Mouse (Mus musculus): ENCODE results near the gene Naif1. TPM values are rescaled to one million over a fixed set of nuclear protein-coding genes. Genes with fewer than 3 reads are reported as not detected.

Gene Naif1
- total and polyA plus RNA-seq, 3 experiments, result 2.7 to 6.5 (median 3.5) TPM

DNA sequence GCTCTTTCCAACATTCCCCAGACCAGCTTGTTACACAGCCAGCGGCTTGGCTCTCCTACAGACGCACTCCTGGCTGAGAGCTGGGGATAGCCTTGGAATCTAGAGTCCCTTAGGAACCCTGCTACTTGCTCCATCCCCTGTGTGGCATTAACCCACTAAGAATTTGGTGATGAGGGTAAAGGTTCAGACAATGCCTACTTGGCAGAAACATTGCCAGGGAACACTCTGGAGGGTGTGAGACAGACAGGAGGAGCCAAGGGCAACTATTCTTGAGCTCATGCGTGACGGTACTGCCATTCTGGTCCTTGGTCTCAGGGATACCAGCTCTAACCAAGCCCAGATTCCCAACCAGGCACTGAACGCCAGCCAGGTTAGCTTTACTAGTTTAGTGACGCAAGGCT is 28.4 kb upstream of the Naif1 start:
- peaks cover 37 to 50% of the 10 kb centered on the region in 2 experiments for H3K36me3 ChIP-seq (replicated peaks in 1 of 2; ENCODE audit: control insufficient read depth in 1 of 2, insufficient read depth in 1 of 2, low read length in 1 of 2)
- dilution Hi-C loops (cut with MboI; ENCODE audit: extremely low pct_ligation_motif_present, extremely low pct_unique_long_range_greater_than_20kb, low sequenced_read_pairs), result no loop called here

DNA sequence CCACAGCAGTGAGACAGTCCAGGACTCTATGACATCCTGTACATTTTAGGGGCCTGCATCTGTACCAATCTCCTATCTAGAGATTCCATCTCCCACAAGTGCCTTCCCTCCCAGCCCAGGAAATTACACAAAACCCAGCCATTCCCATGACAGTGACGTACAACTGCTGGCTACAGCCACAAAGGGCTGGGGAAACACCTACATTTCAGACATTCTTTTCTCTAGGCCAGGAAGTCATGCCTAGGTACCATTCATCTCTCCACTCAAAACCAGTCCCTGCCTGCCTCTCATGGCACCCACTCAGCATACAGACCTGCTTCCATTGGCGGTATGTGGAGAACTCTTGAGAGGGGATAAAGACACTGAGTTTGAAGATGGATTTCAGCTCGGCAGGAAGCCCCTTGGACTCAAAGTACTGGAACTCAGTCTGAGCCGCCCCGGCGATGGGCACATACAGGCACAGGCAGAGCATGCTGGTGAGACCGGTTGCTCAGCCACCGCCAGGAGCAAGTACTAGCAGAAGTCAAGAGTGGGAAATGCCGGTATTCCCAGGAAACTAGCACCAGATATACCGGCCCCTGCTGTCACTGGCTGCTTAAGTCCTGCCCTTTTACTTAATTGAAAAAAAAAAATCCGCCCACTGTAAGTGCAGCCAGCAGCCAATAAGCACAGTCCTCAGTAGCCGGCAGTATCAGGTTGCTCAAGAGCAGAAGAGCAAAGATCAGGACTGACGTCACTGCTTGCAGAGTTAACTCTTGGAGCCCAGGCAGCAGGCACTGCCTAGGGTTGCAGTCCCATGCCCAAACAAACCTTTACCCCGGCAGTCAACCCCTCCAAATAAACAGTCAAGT is 26.6 kb upstream of the Naif1 start:
- dilution Hi-C loops (cut with MboI; ENCODE audit: extremely low pct_ligation_motif_present, extremely low pct_unique_long_range_greater_than_20kb, low sequenced_read_pairs), result no loop called here
- Histone ChIP-seq H3K79me2 (replicated peaks; ENCODE audit: control insufficient read depth, extremely low read depth, insufficient read depth, poor library complexity, severe bottlenecking) (no peaks in the 10 kb centered on the region), H3K4me3 (replicated peaks in 1 of 3; ENCODE audit: low read depth in 2 of 3, low read length in 2 of 3, poor library complexity in 1 of 3) (no peak overlapping the region), H3K9ac (ENCODE audit: insufficient read depth, low read depth) (no peak overlapping the region), H3K4me2 (ENCODE audit: insufficient read depth, low read depth, poor library complexity, severe bottlenecking) (no peak overlapping the region), H3K27me3 (replicated peaks) (no peaks in the 10 kb centered on the region), H3K9me3 (replicated peaks; ENCODE audit: low read length) (no peaks in the 10 kb centered on the region), H3K4me1 (ENCODE audit: control insufficient read depth in 1 of 2, insufficient read depth in 2 of 2) (peaks cover 8 to 42% of the 10 kb centered on the region in 2 experiments), H3K27ac (ENCODE audit: insufficient read depth, low read depth) (no peak overlapping the region), H3K36me3 (replicated peaks in 1 of 2; ENCODE audit: control insufficient read depth in 1 of 2, insufficient read depth in 1 of 2, low read length in 1 of 2) (peaks cover 20 to 34% of the 10 kb centered on the region in 2 experiments)
- TF ChIP-seq RCOR1 (conservative IDR thresholded peaks at IDR 0.05; ENCODE audit: low read depth, low read length) (no peak), TCF12 (IDR thresholded peaks at IDR 0.05; ENCODE audit: low read depth, low read length) (no peak), CHD2 (IDR thresholded peaks at IDR 0.05; ENCODE audit: low read length) (no peak), POLR2A (IDR thresholded peaks at IDR 0.05; ENCODE audit: low read depth, low read length) (no peak), USF2 (conservative IDR thresholded peaks at IDR 0.05; ENCODE audit: low read depth, low read length) (no peak), NELFE (IDR thresholded peaks at IDR 0.05; ENCODE audit: low read depth, low read length) (no peak), PAX5 (IDR thresholded peaks at IDR 0.05; ENCODE audit: low read length) (no peak), MAX (IDR thresholded peaks at IDR 0.05; ENCODE audit: low read length) (no peak), BHLHE40 (IDR thresholded peaks at IDR 0.05; ENCODE audit: low read depth, low read length) (no peak), E2F4 (IDR thresholded peaks at IDR 0.05; ENCODE audit: insufficient replicate concordance, low read depth, low read length) (no peak), SMC3 (IDR thresholded peaks at IDR 0.05; ENCODE audit: low read depth, low read length) (no peak), IRF4 (IDR thresholded peaks at IDR 0.05; ENCODE audit: low read depth, low read length) (no peak), JUN (IDR thresholded peaks at IDR 0.05; ENCODE audit: insufficient read depth, low read depth, low read length) (no peak), ELF1 (IDR thresholded peaks at IDR 0.05; ENCODE audit: low read depth, low read length) (no peak), MAFK (IDR thresholded peaks at IDR 0.05; ENCODE audit: insufficient replicate concordance, low read length) (no peak), EP300 (IDR thresholded peaks at IDR 0.05; ENCODE audit: low read length) (no peak), POLR2AphosphoS2 (IDR thresholded peaks at IDR 0.05; ENCODE audit: low read depth, low read length) (no peak), RAD21 (IDR thresholded peaks at IDR 0.05; ENCODE audit: low read depth, low read length) (no peak), JUND (conservative IDR thresholded peaks at IDR 0.05; ENCODE audit: low read depth, low read length) (no peak), HCFC1 (IDR thresholded peaks at IDR 0.05; ENCODE audit: low read depth, low read length) (no peak)
- in situ Hi-C loops (cut with MboI; ENCODE audit: low pct_ligation_motif_present, low pct_unique_long_range_greater_than_20kb, low sequenced_read_pairs), result no loop called here
- DNase-seq (ENCODE audit: extremely low read depth), result no peak

More for the DNA sequence above, 28.4 kb upstream of the Naif1 start:
- Histone ChIP-seq H3K79me2 (replicated peaks; ENCODE audit: control insufficient read depth, extremely low read depth, insufficient read depth, poor library complexity, severe bottlenecking) (no peaks in the 10 kb centered on the region), H3K27ac (ENCODE audit: insufficient read depth, low read depth) (no peak overlapping the region), H3K4me1 (ENCODE audit: control insufficient read depth in 1 of 2, insufficient read depth in 2 of 2) (peaks cover 8 to 37% of the 10 kb centered on the region in 2 experiments), H3K9ac (ENCODE audit: insufficient read depth, low read depth) (no peak overlapping the region), H3K4me3 (replicated peaks in 1 of 3; ENCODE audit: low read depth in 2 of 3, low read length in 2 of 3, poor library complexity in 1 of 3) (no peak overlapping the region), H3K9me3 (replicated peaks; ENCODE audit: low read length) (no peaks in the 10 kb centered on the region), H3K4me2 (ENCODE audit: insufficient read depth, low read depth, poor library complexity, severe bottlenecking) (no peak overlapping the region), H3K27me3 (replicated peaks) (no peaks in the 10 kb centered on the region)
- no peak for TF ChIP-seq SIN3A (IDR thresholded peaks at IDR 0.05; ENCODE audit: low read length)
- no peak for TF ChIP-seq POLR2A (IDR thresholded peaks at IDR 0.05; ENCODE audit: low read depth, low read length)
- TF ChIP-seq GABPA (IDR thresholded peaks at IDR 0.05; ENCODE audit: insufficient replicate concordance, low read depth, low read length), result no peak
- no peak for TF ChIP-seq RAD21 (IDR thresholded peaks at IDR 0.05; ENCODE audit: low read depth, low read length)
- TF ChIP-seq SMC3 (IDR thresholded peaks at IDR 0.05; ENCODE audit: low read depth, low read length), result no peak
- no peak for TF ChIP-seq MEF2A (IDR thresholded peaks at IDR 0.05; ENCODE audit: borderline replicate concordance, low read depth, low read length)
- no peak for TF ChIP-seq ZNF384 (IDR thresholded peaks at IDR 0.05; ENCODE audit: low read depth, low read length)
- TF ChIP-seq MAX (IDR thresholded peaks at IDR 0.05; ENCODE audit: low read length), result no peak
- no peak for TF ChIP-seq MXI1 (IDR thresholded peaks at IDR 0.05; ENCODE audit: low read depth, low read length)
- no peak for TF ChIP-seq NELFE (IDR thresholded peaks at IDR 0.05; ENCODE audit: low read depth, low read length)
- no peak for TF ChIP-seq TBP (conservative IDR thresholded peaks at IDR 0.05; ENCODE audit: low read depth, low read length)
- TF ChIP-seq EP300 (IDR thresholded peaks at IDR 0.05; ENCODE audit: low read length), result no peak
- no peak for TF ChIP-seq BHLHE40 (IDR thresholded peaks at IDR 0.05; ENCODE audit: low read depth, low read length)
- no peak for TF ChIP-seq CHD1 (IDR thresholded peaks at IDR 0.05; ENCODE audit: low read depth, low read length)
- DNase-seq (ENCODE audit: extremely low read depth), result no peak
- in situ Hi-C loops (cut with MboI; ENCODE audit: low pct_ligation_motif_present, low pct_unique_long_range_greater_than_20kb, low sequenced_read_pairs), result no loop called here

Measured in CH12.LX (cell line).